Mouse (Mus musculus): Measurements from ENCODE around the gene Tcerg1l. TPM values are rescaled to one million over a fixed set of nuclear protein-coding genes. Genes with fewer than 3 reads are reported as not detected.

Gene Tcerg1l
- polyA plus RNA-seq (2021; fragmentation: Nextera tagmentation) = 2.5 and 5.9 TPM in 2 replicates
- long read RNA-seq, experiment 1, transcript Tcerg1l-201 (12 exons, 2,565 nt) = major isoform, 8 of 22 reads
- long read RNA-seq, experiment 1, partial matches to known transcripts = 10 of 22 reads
- long read RNA-seq, experiment 1, other reads (novel, unspliced or antisense) = 4 of 22 reads
- long read RNA-seq, experiment 2, partial matches to known transcripts = 5 of 8 reads
- long read RNA-seq, experiment 2, other reads (novel, unspliced or antisense) = 3 of 8 reads

GRCm38 (mm10) chr7:138397485-138398181 lies at the start of gene Tcerg1l:
Tcerg1l (minus strand) TSS chr7:138397730.

